Mouse (Mus musculus): Measurements from ENCODE around the gene Myrfl. TPM values are rescaled to one million over a fixed set of nuclear protein-coding genes. Genes with fewer than 3 reads are reported as not detected.
A peak's percentile ranks its signal among the peaks of the same experiment; 100 is the strongest.

The Myrfl gene
- total RNA-seq, 2 experiments from 2014 or later = 0.15 TPM; not detected in 1

DNA sequence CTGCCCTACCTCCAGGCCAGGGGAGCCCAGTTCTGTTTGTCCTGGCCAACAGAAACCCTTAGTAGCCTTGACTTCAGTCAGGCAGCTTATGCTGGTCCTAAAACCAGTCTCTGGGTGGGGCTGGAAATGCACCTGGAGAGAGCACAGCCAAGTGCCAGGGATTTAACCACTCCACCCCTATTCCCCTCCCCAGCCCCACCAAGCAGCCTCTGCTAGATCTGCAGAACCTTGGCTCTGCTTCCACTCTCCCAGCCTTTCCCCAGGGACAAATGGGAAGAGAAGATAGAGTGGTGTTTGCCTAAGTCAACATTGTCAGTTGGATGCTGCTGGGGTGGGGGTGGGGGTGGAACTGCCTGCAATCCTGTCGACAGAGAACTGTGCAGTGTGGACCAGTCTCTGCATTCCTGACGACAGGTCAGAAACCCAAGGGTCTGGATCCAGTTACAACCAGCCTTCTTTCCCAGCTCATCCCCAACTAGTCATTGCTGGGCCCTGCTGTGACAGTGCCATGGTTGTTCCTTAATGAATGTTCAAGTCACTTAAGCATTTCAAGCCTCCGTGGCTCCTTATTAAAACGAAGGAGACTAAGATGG is 135.1 kb downstream of the Myrfl start:
- DNase-seq (ENCODE audit: low spot score in 2 of 2) = no peak

DNA sequence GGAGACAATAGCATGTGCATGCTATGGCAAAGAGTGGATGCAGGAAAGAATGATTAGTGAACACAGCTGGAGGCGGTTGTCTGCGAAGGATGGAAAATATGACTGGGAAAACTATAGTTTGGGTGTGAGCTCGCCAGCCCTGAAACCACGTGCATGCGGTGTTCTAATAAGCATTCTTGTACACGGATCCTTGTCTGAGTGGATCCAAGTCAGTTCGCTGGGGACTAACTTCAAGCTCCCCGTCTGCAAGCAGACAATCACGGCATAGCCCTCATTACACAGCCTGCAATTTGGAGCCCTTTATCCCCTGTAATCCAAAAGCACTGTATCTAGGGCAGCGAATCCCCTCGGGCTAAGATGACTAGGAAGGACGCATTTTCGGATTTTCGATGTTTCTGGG is 136.2 kb downstream of the Myrfl start:
- DNase-seq (ENCODE audit: low spot score in 2 of 2) = no peak

DNA sequence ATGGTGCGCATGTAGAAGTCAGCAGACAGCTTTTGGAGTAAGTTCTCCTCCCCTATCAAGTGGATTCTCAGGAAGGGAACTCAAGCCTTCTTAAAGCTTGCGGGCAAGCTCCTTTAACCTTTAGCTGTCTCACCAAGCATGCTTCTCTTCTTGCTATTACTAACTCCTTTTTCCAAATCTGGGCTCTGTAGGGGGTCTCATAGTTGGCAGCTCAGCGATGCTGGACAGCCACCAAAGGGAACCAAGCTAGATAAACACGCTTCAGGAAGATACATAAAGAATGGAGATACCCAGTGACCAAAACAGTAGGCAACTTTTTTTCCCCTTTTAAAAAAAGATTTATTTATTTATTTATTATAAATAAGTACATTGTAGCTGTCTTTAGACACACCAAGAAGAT is 136.9 kb downstream of the Myrfl start:
- no peak for DNase-seq (ENCODE audit: low spot score in 2 of 2)

DNA sequence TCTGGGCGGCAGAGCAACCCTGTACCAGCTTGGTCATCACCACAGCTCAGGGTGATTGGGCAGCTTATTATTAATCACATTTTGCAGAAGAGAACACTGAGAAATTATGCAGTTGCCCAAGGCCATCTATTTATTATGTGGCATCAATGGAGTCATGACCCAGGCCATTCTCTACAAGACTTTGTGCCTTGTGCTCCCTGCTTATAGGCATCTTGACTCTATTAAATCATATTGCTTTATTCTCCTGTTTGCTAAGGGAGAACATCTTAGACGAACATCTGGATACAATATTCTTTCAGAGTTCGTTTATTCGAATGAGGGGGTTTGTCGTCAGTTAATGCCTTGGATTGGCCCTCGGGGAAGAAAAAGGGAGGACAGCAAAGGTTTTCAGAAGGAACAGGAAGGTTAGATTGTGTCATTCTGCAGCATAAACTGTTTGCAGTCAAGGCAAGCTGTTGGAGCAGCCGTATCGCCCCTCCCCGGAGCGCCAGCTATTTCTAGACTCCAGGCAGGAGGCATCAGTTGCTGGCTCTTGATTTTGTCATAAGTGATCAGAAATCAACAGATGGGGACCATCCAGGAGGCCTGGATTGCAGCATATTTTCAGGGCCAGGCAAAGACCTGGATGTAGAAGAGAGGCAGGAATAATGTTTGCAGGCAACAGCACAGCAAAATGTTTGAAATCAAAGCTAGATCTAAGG is 140.7 kb downstream of the Myrfl start:
- DNase-seq (ENCODE audit: low spot score in 2 of 2) = peak; percentile 61 to 81

DNA sequence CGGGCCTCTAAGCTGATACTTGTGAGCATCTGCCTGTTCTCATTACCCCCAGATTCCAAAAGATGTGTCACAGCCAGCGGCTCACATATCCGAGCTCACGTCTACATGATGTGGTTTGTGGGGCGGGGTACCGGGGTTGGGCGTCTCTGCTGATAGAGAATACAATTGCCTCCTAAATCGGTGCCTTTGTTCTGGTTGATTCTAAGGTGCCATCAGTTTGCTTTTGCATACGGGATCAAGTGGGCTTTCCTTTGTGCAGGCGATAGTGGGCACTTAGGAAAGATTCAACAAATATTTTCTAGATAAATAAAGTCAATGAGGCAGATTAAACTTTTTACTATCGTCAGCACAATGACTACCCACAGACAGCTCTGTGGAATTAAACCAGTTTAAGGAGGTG is 141.8 kb downstream of the Myrfl start:
- no peak for DNase-seq (ENCODE audit: low spot score in 2 of 2)

DNA sequence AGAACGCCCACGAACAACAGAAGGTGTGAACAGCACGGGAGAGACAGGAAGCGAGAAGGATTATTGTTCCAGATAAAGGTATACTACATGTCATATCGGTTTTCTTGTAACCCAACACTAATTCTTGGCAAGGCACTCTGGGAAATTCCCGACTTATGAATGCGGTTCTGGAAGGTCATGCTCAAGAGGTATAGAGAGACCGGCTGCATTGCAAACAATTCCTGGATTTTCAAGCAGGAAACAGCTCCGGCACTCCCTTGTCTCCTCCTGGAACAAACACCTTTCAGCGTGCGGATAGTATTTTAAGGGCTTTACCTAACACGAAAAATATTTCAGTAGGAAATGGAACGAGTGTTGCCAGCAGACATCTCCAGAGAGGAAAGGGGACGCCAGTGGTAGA is 145.8 kb downstream of the Myrfl start:
- no peak for DNase-seq (ENCODE audit: low spot score in 2 of 2)

DNA sequence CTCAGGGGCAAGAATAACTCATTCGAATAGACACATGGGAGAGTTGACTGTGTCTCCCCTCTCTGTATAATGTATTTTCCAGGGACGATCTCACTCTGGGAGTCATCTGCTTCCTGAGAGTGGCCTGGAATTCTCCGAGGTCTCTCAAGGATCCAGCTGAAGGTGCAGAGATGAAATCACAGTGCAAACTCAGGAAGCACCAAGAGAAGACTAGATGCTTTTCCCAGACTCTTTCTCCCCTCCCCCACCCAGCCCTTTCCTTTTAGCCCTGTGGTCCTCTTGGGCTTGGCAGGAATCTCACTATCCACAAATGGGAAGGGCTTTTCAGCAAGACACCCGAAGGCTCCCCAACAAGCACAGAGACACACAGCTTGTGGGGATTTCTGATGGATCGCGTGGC is 146.7 kb downstream of the Myrfl start:
- DNase-seq (ENCODE audit: low spot score in 2 of 2) = no peak

DNA sequence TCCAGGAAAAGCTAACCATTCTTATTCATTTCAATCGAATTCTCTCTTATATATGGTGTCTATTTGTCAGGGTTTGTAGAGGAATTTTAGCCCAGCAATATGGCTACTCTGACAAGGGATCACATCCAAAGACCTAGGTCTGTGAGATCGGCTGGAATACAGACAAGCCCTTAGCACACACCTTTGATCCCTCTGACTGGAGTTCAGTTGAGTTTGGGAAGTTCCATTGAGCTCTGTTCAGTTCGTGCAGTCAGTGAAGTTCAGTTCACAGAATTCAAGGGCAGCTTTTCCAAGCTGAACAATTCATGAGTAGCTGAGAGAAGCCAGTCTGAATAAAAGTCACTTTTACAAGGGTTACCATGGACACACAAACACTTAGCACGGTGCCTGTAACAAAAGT is 148.0 kb downstream of the Myrfl start:
- no peak for DNase-seq (ENCODE audit: low spot score in 2 of 2)

DNA sequence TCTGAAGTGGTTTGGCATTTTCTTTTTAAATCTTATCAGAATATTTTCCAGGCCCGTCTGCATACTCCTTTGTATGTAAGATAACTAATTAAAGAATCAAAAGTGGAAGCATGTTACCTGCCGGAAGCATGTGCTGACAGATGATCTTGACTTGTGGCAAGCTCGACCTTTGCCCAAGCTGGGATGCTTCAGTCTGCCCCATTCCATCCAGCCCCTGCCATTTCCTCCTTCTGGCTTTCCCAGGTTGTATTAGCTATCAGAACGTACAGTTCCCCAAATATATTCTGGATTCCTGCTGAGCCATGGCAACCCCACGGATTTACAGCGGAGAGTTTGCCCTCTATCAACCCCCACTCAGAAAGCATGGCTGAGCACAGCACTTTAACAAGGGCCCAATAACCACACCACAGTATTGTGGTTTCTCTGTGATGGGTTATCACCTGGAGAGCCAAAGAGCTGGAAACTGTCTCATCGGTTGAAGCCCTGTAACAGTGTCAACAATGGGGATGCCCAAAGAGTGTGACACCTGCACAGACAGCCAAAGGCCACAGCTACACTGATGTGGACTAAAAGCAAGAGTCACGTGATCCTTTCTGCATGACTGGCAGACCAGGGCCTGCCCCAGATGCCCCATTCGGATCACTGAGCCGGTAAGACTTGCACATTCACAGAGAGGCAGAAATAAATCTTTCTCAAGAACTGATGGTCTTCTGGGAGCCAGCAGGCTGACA is 150.3 kb downstream of the Myrfl start:
- DNase-seq (ENCODE audit: low spot score in 2 of 2) = no peak

DNA sequence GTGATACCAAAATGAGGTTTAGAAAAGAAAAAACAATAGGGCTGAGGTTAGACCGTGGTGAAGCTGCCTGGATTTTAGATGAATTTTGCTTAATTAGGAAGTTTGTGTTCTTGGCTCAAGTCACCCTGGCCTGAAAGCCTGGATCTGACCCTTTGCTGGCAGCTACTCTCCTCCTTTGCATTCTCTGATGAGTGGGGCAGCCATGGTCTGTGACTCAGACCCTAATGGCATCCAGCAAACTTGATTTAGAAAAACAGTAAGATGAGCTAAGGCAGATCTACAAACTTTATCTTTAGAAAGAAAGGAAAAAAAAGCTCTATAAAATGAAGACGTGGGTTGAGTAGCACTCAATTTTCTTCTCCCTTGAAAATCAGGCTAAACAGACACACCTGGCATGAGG is 154.0 kb downstream of the Myrfl start:
- no peak for DNase-seq (ENCODE audit: low spot score in 2 of 2)

DNA sequence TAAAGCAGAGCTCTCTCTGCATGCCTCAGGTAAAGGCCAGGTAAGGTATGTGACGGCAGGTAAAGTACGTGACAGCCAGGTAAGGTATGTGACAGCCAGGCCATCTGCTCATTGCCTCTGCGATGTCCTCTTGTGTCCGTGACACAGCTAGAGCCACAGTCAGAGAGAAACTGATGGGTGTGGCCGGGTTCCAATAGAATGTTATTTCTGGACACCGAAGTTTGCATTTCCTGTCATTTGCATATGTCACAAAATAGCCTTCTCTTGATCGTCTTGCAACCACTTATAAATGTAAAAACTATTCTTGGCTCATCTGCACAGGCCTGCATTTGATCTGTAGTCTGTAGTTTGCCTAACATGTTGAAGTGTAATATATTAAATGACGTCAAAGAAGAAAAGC is 154.5 kb downstream of the Myrfl start:
- no peak for DNase-seq (ENCODE audit: low spot score in 2 of 2)

DNA sequence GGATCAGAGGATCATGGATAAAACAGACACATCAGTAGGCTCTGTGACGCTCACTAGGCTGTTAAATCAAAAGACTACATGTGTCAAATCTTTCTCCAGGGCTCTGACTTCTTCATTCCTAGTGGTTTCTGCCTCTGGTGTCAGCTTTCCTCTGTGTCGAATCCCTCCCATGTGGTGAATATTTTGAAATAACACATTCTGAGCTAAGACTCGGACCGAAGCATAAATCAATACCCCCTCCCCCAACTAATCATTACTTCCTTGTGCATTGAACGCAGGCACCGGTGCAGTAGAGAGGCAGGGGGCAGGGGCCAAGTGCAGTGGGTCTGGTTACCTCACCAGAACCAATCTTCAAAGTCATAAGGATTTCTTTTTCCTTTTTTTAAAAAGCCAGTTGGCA is 155.4 kb downstream of the Myrfl start:
- DNase-seq (ENCODE audit: low spot score in 2 of 2) = no peak

DNA sequence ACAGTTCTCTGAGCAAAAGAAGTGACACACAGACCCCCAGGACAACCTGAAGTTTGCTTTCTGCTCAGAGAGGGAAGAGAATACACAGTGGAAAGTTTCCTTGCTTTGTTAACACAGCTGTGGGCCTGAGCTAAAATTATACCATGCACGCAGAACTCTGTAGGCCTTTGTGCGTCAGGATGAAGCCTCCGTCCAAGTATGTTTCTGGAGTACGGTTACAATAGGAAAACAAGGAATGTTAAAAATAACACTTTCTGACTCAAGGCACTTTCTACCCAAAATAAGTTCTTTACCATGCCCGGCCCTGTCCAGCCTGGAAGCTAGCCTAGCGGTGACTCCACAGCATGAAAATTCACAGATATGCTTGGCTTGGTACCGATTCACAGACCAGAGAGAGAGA is 156.6 kb downstream of the Myrfl start:
- peak in 1 of 2 experiments; percentile 19 for DNase-seq (ENCODE audit: low spot score in 2 of 2)

DNA sequence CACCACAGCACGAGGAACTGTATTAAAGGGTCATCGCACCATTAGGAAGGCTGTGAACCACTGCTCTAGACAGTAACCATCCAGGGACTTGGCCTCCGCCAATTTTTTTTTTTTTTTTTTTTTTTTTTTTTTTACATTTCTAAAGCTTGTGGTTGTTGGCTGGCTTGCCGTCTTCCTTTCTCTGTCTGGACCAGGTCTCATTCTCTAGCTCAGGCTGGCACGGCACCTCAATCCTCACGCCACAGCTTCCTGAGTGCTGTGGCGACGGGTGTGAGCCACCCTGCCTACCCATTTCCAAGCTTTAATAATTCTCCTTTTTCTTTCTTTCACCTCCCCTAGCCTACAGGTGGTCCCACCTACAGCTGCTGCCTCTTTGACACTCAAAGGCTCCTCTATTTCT is 158.2 kb downstream of the Myrfl start:
- DNase-seq (ENCODE audit: low spot score in 2 of 2) = no peak

DNA sequence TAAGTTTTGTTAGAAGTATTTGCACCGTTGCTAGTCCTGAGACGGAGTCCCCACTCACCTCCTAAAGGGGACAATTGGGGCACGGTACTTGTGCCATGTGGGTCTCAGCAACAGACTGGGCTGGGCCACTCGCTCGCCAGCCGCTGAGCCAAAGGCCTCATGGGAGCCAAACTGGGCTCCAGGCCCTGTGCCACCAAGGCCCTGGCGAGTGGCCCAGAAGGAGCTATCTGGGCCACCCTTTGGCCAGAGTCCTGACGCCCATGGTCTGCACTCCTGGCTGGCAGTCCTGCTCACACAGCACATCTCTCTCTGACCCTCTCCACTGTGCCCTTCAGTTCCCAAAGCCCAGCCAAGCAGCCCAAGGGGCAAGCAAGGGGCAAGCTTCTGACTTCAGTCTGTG is 161.1 kb downstream of the Myrfl start:
- DNase-seq (ENCODE audit: low spot score in 2 of 2) = peak in 1 of 2 experiments; percentile 60

DNA sequence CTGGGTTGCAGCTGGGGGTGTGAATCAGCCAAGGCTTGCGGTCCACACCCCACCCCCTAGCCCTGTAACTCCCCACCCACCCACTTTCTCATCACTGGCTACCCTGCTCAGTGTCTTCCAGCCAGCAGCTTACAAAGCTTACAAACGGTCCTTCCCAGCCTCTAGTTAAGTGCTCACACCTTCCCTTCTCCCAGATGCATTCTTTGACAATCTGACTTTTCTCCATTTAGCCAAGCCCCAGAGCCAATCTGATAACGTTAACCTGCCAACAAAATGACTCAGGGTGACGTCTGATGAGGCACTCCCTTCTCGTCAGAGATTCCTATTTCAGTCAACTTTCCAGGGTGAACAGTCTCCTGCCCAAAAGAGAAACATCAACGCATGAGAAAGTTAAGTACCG is 163.1 kb downstream of the Myrfl start:
- no peak for DNase-seq (ENCODE audit: low spot score in 2 of 2)

DNA sequence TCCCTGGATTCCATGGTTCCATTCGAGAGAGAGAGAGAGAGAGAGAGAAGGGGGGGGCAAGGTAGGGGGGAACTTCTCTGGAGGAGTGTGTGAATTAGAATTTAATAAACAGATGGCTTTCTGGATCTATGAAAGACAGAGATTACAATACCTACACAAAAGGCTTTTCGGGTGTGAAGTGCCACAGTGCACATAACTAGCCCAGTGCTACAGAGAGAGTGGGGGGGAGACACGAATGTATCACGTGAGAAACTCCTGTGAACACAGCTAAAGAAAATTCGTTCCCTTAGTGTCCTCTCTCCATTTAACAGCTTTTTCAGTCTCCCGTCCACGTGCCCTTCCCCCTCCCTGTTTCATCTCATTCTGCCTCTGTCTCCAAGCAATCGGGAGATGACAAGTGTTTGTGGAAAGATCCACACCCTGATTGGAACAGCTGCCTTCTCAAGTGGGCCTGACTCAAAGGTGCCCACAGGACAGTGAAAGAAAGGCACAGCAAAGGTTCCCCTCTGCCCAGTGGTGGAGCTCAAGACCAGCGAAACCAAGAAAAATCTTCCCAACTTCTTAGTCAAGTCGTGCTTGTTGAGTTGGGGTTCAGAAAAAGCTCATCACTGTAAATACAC is 166.6 kb downstream of the Myrfl start:
- no peak for DNase-seq (ENCODE audit: low spot score in 2 of 2)

DNA sequence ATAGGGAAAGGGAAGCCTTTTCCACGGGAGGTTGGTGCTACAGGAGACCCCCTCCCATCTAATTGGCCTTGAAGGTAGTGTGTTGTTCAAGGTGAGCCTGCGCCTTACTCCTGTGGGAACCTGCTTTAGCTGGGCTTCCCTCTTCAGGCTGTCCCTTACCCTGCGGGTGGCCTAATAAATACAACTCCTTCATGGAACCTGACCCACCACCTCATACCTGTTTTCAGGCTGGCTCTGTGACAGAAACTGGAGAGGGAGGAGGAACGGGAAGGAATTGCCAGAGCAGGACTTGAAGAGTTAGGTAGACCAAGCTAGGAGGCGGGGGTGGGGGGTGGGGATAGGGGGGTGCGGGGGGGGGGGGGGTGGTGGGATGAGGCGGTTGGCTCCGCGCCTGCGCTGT is 167.9 kb downstream of the Myrfl start:
- no peak for DNase-seq (ENCODE audit: low spot score in 2 of 2)

DNA sequence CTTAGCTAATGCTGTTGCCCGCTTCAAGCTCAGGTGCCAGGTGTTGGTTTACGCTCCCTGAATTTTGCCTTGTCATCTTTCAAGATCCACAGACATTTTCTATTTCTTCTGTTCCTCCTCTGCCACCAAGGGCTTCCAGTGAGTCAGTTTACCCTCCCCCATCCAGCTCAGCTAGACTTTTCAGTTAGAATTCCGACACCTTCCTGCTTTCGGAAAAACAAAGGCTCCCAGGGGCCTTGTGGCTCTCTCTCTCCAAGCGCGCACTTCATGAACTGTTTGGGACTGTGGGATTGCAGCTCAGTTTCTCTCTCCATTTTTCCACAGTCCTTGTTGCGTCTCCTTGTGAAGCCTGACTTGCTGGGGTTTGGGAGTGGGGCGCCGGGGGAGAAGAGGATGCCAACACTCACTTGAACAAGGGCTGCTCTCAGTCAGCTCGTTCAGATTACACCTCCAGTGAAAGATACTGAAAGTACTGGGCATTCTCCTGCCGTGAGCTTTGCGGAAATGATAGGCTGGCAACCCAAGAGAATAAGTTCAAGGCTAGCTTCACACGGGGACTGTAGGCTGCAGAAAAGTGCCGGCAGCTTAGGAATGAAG is 168.9 kb downstream of the Myrfl start:
- no peak for DNase-seq (ENCODE audit: low spot score in 2 of 2)

Data from layer of hippocampus, adult 18-20 months (tissue).